In the genomic region with DNA sequence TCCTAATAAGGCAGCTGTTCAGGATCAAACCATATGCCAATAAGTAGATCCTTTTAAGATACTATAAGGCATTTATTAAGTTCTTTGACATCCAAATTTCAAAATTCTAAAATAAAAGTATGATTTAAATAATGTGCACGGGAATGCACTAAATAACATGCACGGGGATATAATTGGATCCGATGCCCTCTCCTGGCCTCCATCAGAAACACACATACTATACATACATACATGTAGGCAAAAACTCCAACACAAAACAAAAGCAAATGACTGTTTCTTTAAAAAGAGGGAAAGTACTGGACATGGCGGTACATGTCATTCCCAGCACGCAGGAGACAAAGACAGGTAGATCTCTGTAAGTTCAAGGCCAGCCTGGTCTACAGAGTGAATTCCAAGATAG, we compare ENCODE assay signal across 23 mouse cellular contexts. TPM values are rescaled to one million over a fixed set of nuclear protein-coding genes. Genes with fewer than 3 reads are reported as not detected.
"Had no signal": no experiment of that assay in that cellular context is flagged by ENCODE, and none has a peak within 500 bp of the region (broad histone marks: within the 10 kb centered on the region; RNA-seq: fewer than 3 reads in every experiment).

No protein-coding gene starts in this region.

RNA-seq across cellular contexts. Expression of a gene that starts 5.4 kb away (rescaled TPM):
- total RNA-seq: monocyte, adult 5-6 weeks; neutrophil, adult 5-6 weeks had no signal

RNA-seq across cellular contexts. Expression of a gene that starts 23.1 kb away (rescaled TPM):
- total RNA-seq: layer of hippocampus, adult 8-10 months; layer of hippocampus, postnatal 10 days; layer of hippocampus, postnatal 36 days; left cerebral cortex, adult 8-10 months; left cerebral cortex, postnatal 14 days; left cerebral cortex, postnatal 4 days; monocyte, adult 5-6 weeks; neutrophil, adult 5-6 weeks had no signal
- polyA plus RNA-seq: kidney, embryonic 16.5 days; large intestine, adult 2 months; limb, embryonic 12.5 days; limb, embryonic 15.5 days; liver, embryonic 11.5 days; liver, embryonic 14.5 days; liver, postnatal 0 days; lung, embryonic 14.5 days; midbrain, embryonic 10.5 days; midbrain, embryonic 15.5 days; myocyte; neural tube, embryonic 13.5 days; stomach, embryonic 15.5 days; testis, adult 2 months; urinary bladder, adult 2 months had no signal

RNA-seq across cellular contexts. Expression of a gene that starts 33.1 kb away (rescaled TPM):
- total RNA-seq: monocyte, adult 5-6 weeks; neutrophil, adult 5-6 weeks had no signal
